Mouse (Mus musculus) intestine, embryonic 14.5 days (tissue): ENCODE results near the gene Tec. TPM values are rescaled to one million over a fixed set of nuclear protein-coding genes. Genes with fewer than 3 reads are reported as not detected.
A peak's percentile ranks its signal among the peaks of the same experiment; 100 is the strongest.

Experiments used
- ATAC-seq: fragments of 200-750 bp; cut with Nextera tagmentation; replicated peaks from 2 replicates; pipeline ENCODE4 v1.8.0; 2017; ENCODE audit warnings: low read depth, moderate number of reproducible peaks, moderate TSS enrichment, moderate library complexity; ENCODE audit not compliant: low FRiP score, low TSS enrichment
- DNase-seq: peaks from one replicate; pipeline ENCODE4 v3.0.0-alpha.2; 2018; ENCODE audit warnings: low spot score
- H3K27ac ChIP-seq: fragments of 300-500 bp; sonication (generic); 2 replicates; pipeline ENCODE4 v1.5.1; 2014; ENCODE audit warnings: low read depth, mild to moderate bottlenecking, control low read depth
- H3K27me3 ChIP-seq: fragments of 300-500 bp; sonication (generic); replicated peaks from 2 replicates; pipeline ENCODE4 v1.6.1; 2014; ENCODE audit warnings: low read length, control low read depth; ENCODE audit not compliant: control insufficient read depth, insufficient read depth
- H3K36me3 ChIP-seq: fragments of 300-500 bp; sonication (generic); 2 replicates; pipeline ENCODE4 v1.6.1; 2014; ENCODE audit warnings: low read length, control low read depth; ENCODE audit not compliant: control insufficient read depth, insufficient read depth
- H3K4me1 ChIP-seq: fragments of 300-500 bp; sonication (generic); replicated peaks from 2 replicates; pipeline ENCODE4 v1.6.1; 2014; ENCODE audit warnings: low read length, control low read depth, mixed read lengths; ENCODE audit not compliant: control insufficient read depth, insufficient read depth
- H3K4me2 ChIP-seq: fragments of 300-500 bp; sonication (generic); 2 replicates; pipeline ENCODE4 v1.6.1; 2014; ENCODE audit warnings: low read length
- H3K4me3 ChIP-seq: fragments of 300-500 bp; sonication (generic); 2 replicates; pipeline ENCODE4 v1.5.1; 2014; ENCODE audit warnings: low read depth, low read length, control low read depth, mixed read lengths
- H3K9ac ChIP-seq: fragments of 300-500 bp; sonication (generic); 2 replicates; pipeline ENCODE4 v1.6.1; 2014; ENCODE audit warnings: mild to moderate bottlenecking, low read length
- H3K9me3 ChIP-seq: fragments of 300-500 bp; sonication (generic); 2 replicates; pipeline ENCODE4 v1.6.1; 2016; ENCODE audit warnings: low read length, control low read depth; ENCODE audit not compliant: control insufficient read depth
- WGBS: fragments of 180-500 bp; shearing (Covaris S2); extraction: QIAGEN DNeasy Blood & Tissue Kit; methylation state at CpG from one replicate; pipeline ENCODE4 v1.1.7; 2014; 5-methylcytosine and 5-hydroxymethylcytosine counted together
- polyA plus RNA-seq: library from polyadenylated mRNA; unstranded; fragments of >200 nt; fragmentation: Nextera tagmentation; extraction: Ambion mirVana; gene quantifications from 2 replicates; pipeline ENCODE4 v1.2.1, GENCODE M21; 2014

Gene Tec
- polyA plus RNA-seq, 1 experiment from 2014 or later: 13.7 TPM

- peaks cover 10% of the 10 kb centered on the region; the same call in 1 of the 2 replicates for H3K27me3 ChIP-seq
- no peak overlapping the region for H3K4me2 ChIP-seq
- H3K4me1 ChIP-seq: 0 out of 2 replicates have a peak, but pooled peaks cover 9% of the 10 kb centered on the region
- ATAC-seq (no peak), DNase-seq (no peak)
- 0 out of 2 replicates have a peak, but pooled peaks cover 4% of the 10 kb centered on the region for H3K9me3 ChIP-seq
- WGBS: 88% methylated on average over 9 of the region's 9 CpGs
- H3K4me3 ChIP-seq: no peak overlapping the region
- no peaks in the 10 kb centered on the region for H3K36me3 ChIP-seq
- H3K27ac ChIP-seq: no peak overlapping the region
- H3K9ac ChIP-seq: no peak overlapping the region
Observed at GRCm38 (mm10) chr5:72863166-72863565, 5.1 kb downstream of the Tec start.

- 72% methylated on average over 7 of the region's 7 CpGs for WGBS
- 0 out of 2 replicates have a peak, but pooled peaks cover 4% of the 10 kb centered on the region for H3K9me3 ChIP-seq
- no peak overlapping the region for H3K4me2 ChIP-seq
- H3K36me3 ChIP-seq: no peaks in the 10 kb centered on the region
- H3K9ac ChIP-seq: no peak overlapping the region
- H3K4me3 ChIP-seq: no peak overlapping the region
- 0 out of 2 replicates have a peak, but pooled peaks cover under 1% of the 10 kb centered on the region for H3K27me3 ChIP-seq
- no peak for ATAC-seq
- DNase-seq: no peak
- no peaks in the 10 kb centered on the region for H3K4me1 ChIP-seq
- no peak overlapping the region for H3K27ac ChIP-seq
Observed at GRCm38 (mm10) chr5:72861726-72862385, 6.4 kb downstream of the Tec start.

DNA sequence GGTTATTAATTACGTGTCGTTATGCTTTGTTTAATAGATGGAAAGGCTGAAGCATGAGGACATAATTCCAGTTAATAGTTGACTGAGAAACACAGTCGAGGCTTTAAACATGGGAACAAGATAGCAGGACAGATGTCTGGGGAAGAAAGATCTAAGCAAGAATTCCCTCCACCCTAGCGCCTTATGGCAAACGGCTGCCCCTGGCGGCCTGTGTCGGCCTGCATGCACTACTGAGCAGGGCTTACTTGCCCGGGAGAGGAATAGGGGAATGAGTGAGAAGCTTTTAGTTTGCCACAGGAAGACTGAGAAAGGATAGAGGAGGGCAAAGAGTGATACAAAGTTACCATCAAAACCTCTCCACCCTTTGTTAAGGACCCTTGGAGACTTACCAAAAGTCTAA lies 7.4 kb downstream of the Tec start:
- Histone ChIP-seq H3K36me3 (no peaks in the 10 kb centered on the region), H3K27ac (no peak overlapping the region), H3K27me3 (no peaks in the 10 kb centered on the region), H3K9ac (no peak overlapping the region), H3K4me1 (peaks cover 4% of the 10 kb centered on the region), H3K4me2 (no peak overlapping the region), H3K4me3 (no peak overlapping the region), H3K9me3 (0 out of 2 replicates have a peak, but pooled peaks cover 4% of the 10 kb centered on the region)
- 71% methylated on average over 8 of the region's 8 CpGs for WGBS
- ATAC-seq (no peak), DNase-seq (no peak)

DNA sequence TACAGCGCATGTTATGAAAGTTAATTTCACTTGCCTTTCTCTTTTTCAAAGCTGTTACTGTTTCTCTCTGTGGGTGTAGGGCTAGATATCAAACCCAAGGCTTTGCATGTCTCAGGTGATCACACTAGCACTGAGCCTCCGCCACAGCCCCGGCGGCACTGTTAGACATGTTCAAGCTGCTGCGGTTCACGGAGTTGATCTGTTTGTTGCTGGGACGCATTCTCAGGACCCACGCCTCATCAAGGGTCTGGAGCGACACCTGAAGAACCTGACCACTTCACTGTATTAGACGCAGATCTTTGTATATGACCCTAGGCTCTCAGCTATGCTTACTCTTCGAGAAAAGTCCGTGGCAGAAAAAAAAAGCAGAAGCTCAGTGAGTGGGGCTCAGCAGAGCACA lies 10.0 kb downstream of the Tec start:
- Histone ChIP-seq H3K9me3 (0 out of 2 replicates have a peak, but pooled peaks cover 4% of the 10 kb centered on the region), H3K4me3 (no peak overlapping the region), H3K36me3 (no peaks in the 10 kb centered on the region), H3K4me2 (no peak overlapping the region), H3K27ac (no peak overlapping the region), H3K27me3 (no peaks in the 10 kb centered on the region), H3K9ac (no peak overlapping the region), H3K4me1 (peaks cover 11% of the 10 kb centered on the region)
- DNase-seq (no peak), ATAC-seq (no peak)
- 89% methylated on average over 12 of the region's 12 CpGs for WGBS

DNA sequence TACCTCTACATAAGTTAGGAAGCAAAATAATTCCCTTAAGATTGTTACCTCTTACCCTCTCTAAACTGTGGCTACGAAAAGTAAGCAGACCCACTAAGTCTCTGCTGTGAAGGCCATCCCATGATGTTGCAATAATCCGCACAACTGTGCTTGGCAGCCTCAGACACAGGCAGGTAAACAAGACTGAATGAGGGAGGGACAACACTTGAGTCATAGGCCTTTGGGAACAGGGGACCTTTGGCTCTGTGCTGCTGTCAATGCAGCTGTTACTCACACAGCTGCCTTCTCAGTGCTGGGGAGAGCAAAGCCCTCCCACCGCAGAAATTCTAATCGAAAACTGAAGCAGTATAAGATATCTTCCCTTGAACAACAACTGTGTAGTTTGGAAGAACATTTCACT lies 10.5 kb downstream of the Tec start:
- DNase-seq (no peak), ATAC-seq (no peak)
- Histone ChIP-seq H3K9me3 (0 out of 2 replicates have a peak, but pooled peaks cover 4% of the 10 kb centered on the region), H3K9ac (no peak overlapping the region), H3K4me2 (no peak overlapping the region), H3K36me3 (no peaks in the 10 kb centered on the region), H3K27ac (no peak overlapping the region), H3K27me3 (no peaks in the 10 kb centered on the region), H3K4me1 (peaks cover 11% of the 10 kb centered on the region), H3K4me3 (no peak overlapping the region)
- 83% methylated on average over 4 of the region's 4 CpGs for WGBS

- Histone ChIP-seq H3K4me3 (no peak overlapping the region), H3K9me3 (0 out of 2 replicates have a peak, but pooled peaks cover 4% of the 10 kb centered on the region), H3K36me3 (no peaks in the 10 kb centered on the region), H3K4me2 (no peak overlapping the region), H3K9ac (no peak overlapping the region), H3K27ac (no peak overlapping the region), H3K4me1 (peaks cover 11% of the 10 kb centered on the region), H3K27me3 (no peaks in the 10 kb centered on the region)
- ATAC-seq (no peak), DNase-seq (no peak)
- 86% methylated on average over 8 of the region's 8 CpGs for WGBS
Observed at GRCm38 (mm10) chr5:72856255-72856878, 11.9 kb downstream of the Tec start.

- H3K36me3 ChIP-seq: no peaks in the 10 kb centered on the region
- ATAC-seq (peak; percentile 67), DNase-seq (peak; percentile 76)
- H3K27me3 ChIP-seq: no peaks in the 10 kb centered on the region
- H3K4me1 ChIP-seq: peaks cover 11% of the 10 kb centered on the region
- WGBS: 26% methylated on average over 3 of the region's 3 CpGs
- H3K27ac ChIP-seq: no peak overlapping the region
- H3K9ac ChIP-seq: no peak overlapping the region
- no peak overlapping the region for H3K4me3 ChIP-seq
- H3K9me3 ChIP-seq: 0 out of 2 replicates have a peak, but pooled peaks cover 4% of the 10 kb centered on the region
- H3K4me2 ChIP-seq: no peak overlapping the region
Observed at GRCm38 (mm10) chr5:72855685-72856124, 12.6 kb downstream of the Tec start.

- H3K27me3 ChIP-seq: no peaks in the 10 kb centered on the region
- no peak overlapping the region for H3K4me3 ChIP-seq
- H3K36me3 ChIP-seq: no peaks in the 10 kb centered on the region
- H3K9me3 ChIP-seq: 0 out of 2 replicates have a peak, but pooled peaks cover under 1% of the 10 kb centered on the region
- no peak for DNase-seq
- no peak overlapping the region for H3K27ac ChIP-seq
- H3K4me1 ChIP-seq: peaks cover 11% of the 10 kb centered on the region
- peak; percentile 10; the same call in 1 of the 2 replicates for ATAC-seq
- no peak overlapping the region for H3K9ac ChIP-seq
- WGBS: 75% methylated on average over 6 of the region's 6 CpGs
- H3K4me2 ChIP-seq: no peak overlapping the region
Observed at GRCm38 (mm10) chr5:72854141-72854990, 13.9 kb downstream of the Tec start.
